Mouse (Mus musculus): ENCODE data around the gene Dnah6. TPM values are rescaled to one million over a fixed set of nuclear protein-coding genes. Genes with fewer than 3 reads are reported as not detected.

The Dnah6 gene
- total and polyA plus RNA-seq, 3 experiments: under 0.01 to 0.06 (median 0.04) TPM

- DNase-seq (ENCODE audit: extremely low read depth): no peak
- in situ Hi-C loops (cut with MboI; ENCODE audit: low pct_ligation_motif_present, low pct_unique_long_range_greater_than_20kb, low sequenced_read_pairs) (no loop called here), dilution Hi-C loops (cut with MboI; ENCODE audit: extremely low pct_ligation_motif_present, extremely low pct_unique_long_range_greater_than_20kb, low sequenced_read_pairs) (no loop called here)
- TF ChIP-seq MAZ (IDR thresholded peaks at IDR 0.05; ENCODE audit: low read depth, low read length) (no peak), CTCF (conservative IDR thresholded peaks at IDR 0.05 in 1 of 2, IDR thresholded peaks at IDR 0.05 in 1 of 2; ENCODE audit: low read depth in 2 of 2, low read length in 2 of 2) (no peak), SMC3 (IDR thresholded peaks at IDR 0.05; ENCODE audit: low read depth, low read length) (no peak), HCFC1 (IDR thresholded peaks at IDR 0.05; ENCODE audit: low read depth, low read length) (no peak), USF1 (IDR thresholded peaks at IDR 0.05; ENCODE audit: low read depth, low read length) (no peak), RCOR1 (conservative IDR thresholded peaks at IDR 0.05; ENCODE audit: low read depth, low read length) (no peak), UBTF (IDR thresholded peaks at IDR 0.05; ENCODE audit: low read depth, low read length) (no peak), CHD2 (IDR thresholded peaks at IDR 0.05; ENCODE audit: low read length) (no peak), MYC (IDR thresholded peaks at IDR 0.05; ENCODE audit: low read depth, low read length) (no peak), TCF12 (IDR thresholded peaks at IDR 0.05; ENCODE audit: low read depth, low read length) (no peak)
- Histone ChIP-seq H3K79me2 (replicated peaks; ENCODE audit: control insufficient read depth, extremely low read depth, insufficient read depth, poor library complexity, severe bottlenecking) (no peaks in the 10 kb centered on the region), H3K9me3 (replicated peaks; ENCODE audit: low read length) (no peaks in the 10 kb centered on the region), H3K36me3 (replicated peaks in 1 of 2; ENCODE audit: control insufficient read depth in 1 of 2, insufficient read depth in 1 of 2, low read length in 1 of 2) (no peaks in the 10 kb centered on the region), H3K4me1 (ENCODE audit: control insufficient read depth in 1 of 2, insufficient read depth in 2 of 2) (peaks cover 5 to 28% of the 10 kb centered on the region in 2 experiments), H3K27me3 (replicated peaks) (no peaks in the 10 kb centered on the region), H3K9ac (ENCODE audit: insufficient read depth, low read depth) (no peak overlapping the region), H3K4me2 (ENCODE audit: insufficient read depth, low read depth, poor library complexity, severe bottlenecking) (peak overlapping the region; percentile 85; the same call in 1 of the 2 replicates), H3K4me3 (replicated peaks in 1 of 3; ENCODE audit: low read depth in 2 of 3, low read length in 2 of 3, poor library complexity in 1 of 3) (peak overlapping the region in 1 of 3 experiments; percentile 33), H3K27ac (ENCODE audit: insufficient read depth, low read depth) (no peak overlapping the region)
Observed at GRCm38 (mm10) chr6:72989028-72989736, 232.3 kb downstream of the Dnah6 start.

- Histone ChIP-seq H3K9ac (ENCODE audit: insufficient read depth, low read depth) (no peak overlapping the region), H3K27ac (ENCODE audit: insufficient read depth, low read depth) (no peak overlapping the region), H3K36me3 (replicated peaks in 1 of 2; ENCODE audit: control insufficient read depth in 1 of 2, insufficient read depth in 1 of 2, low read length in 1 of 2) (no peaks in the 10 kb centered on the region), H3K4me2 (ENCODE audit: insufficient read depth, low read depth, poor library complexity, severe bottlenecking) (no peak overlapping the region), H3K79me2 (replicated peaks; ENCODE audit: control insufficient read depth, extremely low read depth, insufficient read depth, poor library complexity, severe bottlenecking) (no peaks in the 10 kb centered on the region), H3K9me3 (replicated peaks; ENCODE audit: low read length) (no peaks in the 10 kb centered on the region), H3K27me3 (replicated peaks) (no peaks in the 10 kb centered on the region), H3K4me3 (replicated peaks in 1 of 3; ENCODE audit: low read depth in 2 of 3, low read length in 2 of 3, poor library complexity in 1 of 3) (no peak overlapping the region), H3K4me1 (ENCODE audit: control insufficient read depth in 1 of 2, insufficient read depth in 2 of 2) (peaks cover 0 to 5% of the 10 kb centered on the region in 2 experiments; a peak in 3 of 4 replicates)
- TF ChIP-seq TCF12 (IDR thresholded peaks at IDR 0.05; ENCODE audit: low read depth, low read length) (no peak), GABPA (IDR thresholded peaks at IDR 0.05; ENCODE audit: insufficient replicate concordance, low read depth, low read length) (no peak), CHD1 (IDR thresholded peaks at IDR 0.05; ENCODE audit: low read depth, low read length) (no peak), SIN3A (IDR thresholded peaks at IDR 0.05; ENCODE audit: low read length) (no peak)
- in situ Hi-C loops (cut with MboI; ENCODE audit: low pct_ligation_motif_present, low pct_unique_long_range_greater_than_20kb, low sequenced_read_pairs): no loop called here
- DNase-seq (ENCODE audit: extremely low read depth): no peak
- dilution Hi-C loops (cut with MboI; ENCODE audit: extremely low pct_ligation_motif_present, extremely low pct_unique_long_range_greater_than_20kb, low sequenced_read_pairs): no loop called here
Observed at GRCm38 (mm10) chr6:72982506-72982905, 238.9 kb downstream of the Dnah6 start.
